Mouse (Mus musculus): ENCODE results near the gene Ndufa7. TPM values are rescaled to one million over a fixed set of nuclear protein-coding genes. Genes with fewer than 3 reads are reported as not detected.

Gene Ndufa7
- 100 to 1,000 TPM; 599 to 648 TPM for total RNA-seq (2021)

DNA sequence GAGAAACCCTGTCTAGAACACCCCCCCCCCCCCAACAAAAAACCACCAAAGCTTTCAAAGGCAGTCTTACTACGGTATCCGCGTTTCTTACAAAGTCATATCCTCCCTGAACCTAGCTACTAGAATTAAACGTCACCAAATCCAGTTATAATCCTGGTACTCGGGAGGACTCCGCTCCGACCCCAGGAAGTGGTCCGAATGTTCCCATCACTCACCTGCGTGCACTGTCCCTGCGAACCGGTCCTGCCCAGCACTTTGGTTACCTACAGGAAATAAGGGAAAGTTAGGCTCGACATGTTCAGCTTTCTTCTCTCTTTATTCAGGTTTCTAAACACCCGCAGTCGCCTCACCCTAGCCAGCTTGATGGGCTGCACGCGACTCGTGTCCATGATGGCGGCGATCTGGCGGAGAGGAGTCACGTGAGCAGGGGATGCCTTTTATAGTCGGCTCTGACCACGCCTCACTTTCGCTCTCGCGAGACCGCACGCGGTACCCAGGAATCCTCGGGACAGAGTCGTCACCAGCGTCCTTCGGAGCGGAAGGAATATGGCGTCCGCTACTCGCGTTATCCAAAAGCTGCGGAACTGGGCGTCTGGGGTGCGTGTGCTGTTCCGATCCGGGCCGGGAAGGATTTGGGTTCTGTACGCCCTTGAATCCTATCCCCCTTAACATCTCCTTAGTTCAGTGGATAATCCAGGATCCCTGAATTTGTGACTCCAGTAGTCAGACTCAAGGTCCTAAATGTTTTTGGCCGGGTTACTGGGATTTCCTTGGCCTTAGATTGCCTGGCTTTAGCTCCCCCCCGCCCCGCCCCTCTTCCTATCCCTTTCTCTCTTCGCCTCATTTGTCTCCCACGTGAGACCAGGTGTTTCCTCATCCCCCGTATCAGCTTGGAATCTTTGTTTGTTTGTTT lies at the start of gene Ndufa7, which contains the start of gene Rps28:
TSS of gene Ndufa7 (plus strand) at position 489 of the 913 bp plus-strand sequence.
TSS of gene Rps28 (minus strand) at position 479 of the 913 bp plus-strand sequence.
- intact Hi-C loops (cut with DNase I), result no loop called here

GRCm38 (mm10) chr17:33774573-33775155 lies 49.7 kb upstream of the Ndufa7 start:
- DNase-seq (ENCODE audit: low spot score), result no peak
- intact Hi-C loops (cut with DNase I), result no loop called here

More for the DNA sequence above, at the start of gene Ndufa7, which contains the start of gene Rps28:
- peak; percentile 96 for DNase-seq (ENCODE audit: low spot score)

GRCm38 (mm10) chr17:33775287-33775686 lies 49.1 kb upstream of the Ndufa7 start:
- intact Hi-C loops (cut with DNase I), result no loop called here
- no peak for DNase-seq (ENCODE audit: low spot score)

DNA sequence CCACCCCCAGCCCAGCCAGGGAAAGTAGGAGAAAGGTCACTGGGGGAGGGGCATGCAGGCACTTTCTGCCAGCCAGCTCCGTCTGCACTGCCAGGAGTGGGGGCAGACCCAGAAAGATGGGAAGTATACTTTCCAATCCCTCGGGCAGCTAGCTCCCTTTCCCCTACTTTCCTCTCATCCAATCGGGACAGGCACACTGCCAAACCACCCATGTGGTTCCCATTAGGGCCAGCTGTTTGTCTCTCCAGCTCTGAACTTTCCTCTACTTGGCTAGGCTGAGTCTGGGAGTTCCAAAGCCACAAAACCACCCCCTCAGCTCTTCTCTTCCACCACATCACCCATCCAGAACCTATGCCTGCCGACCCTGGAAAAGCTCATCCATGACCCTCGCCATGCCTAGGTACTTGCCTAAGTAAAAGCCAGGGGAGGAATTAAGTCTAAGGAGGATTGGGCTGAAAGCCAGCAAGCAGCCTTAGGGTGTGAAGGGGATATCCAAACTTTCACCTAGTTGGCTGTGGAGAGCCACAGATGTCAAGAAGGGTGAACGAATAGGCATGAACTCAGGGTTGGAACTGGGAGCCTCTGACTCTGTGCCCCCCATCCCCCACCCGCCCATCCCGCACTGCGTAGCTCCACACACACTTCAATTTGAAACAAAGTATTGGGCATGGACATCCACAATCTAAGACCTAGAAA lies 45.0 kb upstream of the Ndufa7 start:
- DNase-seq (ENCODE audit: low spot score), result peak; percentile 93
- intact Hi-C loops (cut with DNase I), result loop anchor here (2.0 kb wide), 1 partner anchor 17 kb away; no protein-coding TSS in a partner anchor

GRCm38 (mm10) chr17:33779967-33780295 lies 44.4 kb upstream of the Ndufa7 start:
- no peak for DNase-seq (ENCODE audit: low spot score)
- intact Hi-C loops (cut with DNase I), result loop anchor here (2.0 kb wide), 1 partner anchor 17 kb away; no protein-coding TSS in a partner anchor

DNA sequence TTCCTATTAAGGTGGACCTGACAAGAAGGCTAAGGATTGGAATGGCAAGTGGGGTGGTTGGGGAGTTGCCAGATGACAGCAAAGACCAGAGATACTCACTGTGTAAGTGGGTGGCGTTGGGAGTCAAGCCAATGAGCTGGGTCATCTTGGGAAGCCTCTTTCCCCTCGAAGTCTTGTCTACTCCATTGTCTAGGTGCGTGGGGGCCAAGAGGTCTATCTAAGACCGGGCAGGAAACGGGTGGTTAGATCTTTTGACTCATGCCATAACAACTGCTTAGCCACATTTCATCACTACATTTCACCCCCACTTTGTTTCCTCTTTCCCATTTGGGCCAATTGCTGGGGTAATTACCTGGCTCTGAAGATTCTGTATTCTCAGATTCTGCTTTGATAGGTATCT lies 43.9 kb upstream of the Ndufa7 start:
- intact Hi-C loops (cut with DNase I), result no loop called here
- no peak for DNase-seq (ENCODE audit: low spot score)

GRCm38 (mm10) chr17:33781124-33781977 lies 43.0 kb upstream of the Ndufa7 start, which contains the start of gene Angptl4:
Gene Angptl4, minus strand, starts transcription at chr17:33781830.
- DNase-seq (ENCODE audit: low spot score), result peak; percentile 70
- intact Hi-C loops (cut with DNase I), result no loop called here

GRCm38 (mm10) chr17:33782067-33782466 lies 42.3 kb upstream of the Ndufa7 start:
- intact Hi-C loops (cut with DNase I), result no loop called here
- no peak for DNase-seq (ENCODE audit: low spot score)

- intact Hi-C loops (cut with DNase I), result no loop called here
- DNase-seq (ENCODE audit: low spot score), result peak; percentile 56
Observed at GRCm38 (mm10) chr17:33783408-33783807, 41.0 kb upstream of the Ndufa7 start.

GRCm38 (mm10) chr17:33784939-33785338 lies 39.4 kb upstream of the Ndufa7 start:
- DNase-seq (ENCODE audit: low spot score), result no peak
- intact Hi-C loops (cut with DNase I), result no loop called here

DNA sequence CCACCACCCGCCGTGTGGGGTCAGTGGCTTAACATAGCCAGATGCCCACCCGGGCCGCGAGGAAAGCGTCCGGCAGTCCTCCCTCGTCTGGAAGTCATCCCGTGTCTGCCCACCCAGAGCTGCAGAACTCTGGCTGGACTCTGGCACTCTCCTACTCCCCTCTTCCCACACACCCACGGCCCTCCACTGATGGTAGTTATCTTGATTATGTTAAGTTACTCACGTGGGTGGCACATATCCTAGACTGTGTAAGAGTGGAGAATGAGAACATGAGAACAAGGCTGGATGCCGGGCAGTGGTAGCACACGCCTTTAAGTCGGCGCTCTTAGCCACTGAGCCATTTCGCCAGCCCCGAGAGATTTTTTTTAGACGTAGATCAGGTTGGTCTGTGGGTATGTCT lies 38.0 kb upstream of the Ndufa7 start:
- intact Hi-C loops (cut with DNase I), result no loop called here
- DNase-seq (ENCODE audit: low spot score), result no peak

DNA sequence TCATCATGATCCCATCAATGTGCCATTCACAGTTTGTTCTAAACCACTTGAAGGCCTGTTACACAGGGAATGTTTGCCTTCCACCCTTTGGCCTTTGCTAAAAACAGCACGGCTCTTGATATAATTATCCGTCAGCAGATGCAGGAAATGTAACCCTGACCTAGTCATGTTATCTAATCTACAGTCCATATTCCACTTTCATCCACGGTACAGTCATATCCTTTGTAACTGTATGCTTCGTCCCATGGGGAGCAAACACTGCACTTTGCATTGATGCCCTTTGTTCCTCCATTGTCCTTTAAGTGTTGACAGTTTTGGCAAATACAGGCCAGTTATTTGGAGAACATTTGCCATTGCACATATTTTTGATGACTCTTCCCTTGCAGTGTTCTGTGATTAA lies 35.6 kb upstream of the Ndufa7 start:
- intact Hi-C loops (cut with DNase I), result no loop called here
- no peak for DNase-seq (ENCODE audit: low spot score)

- no peak for DNase-seq (ENCODE audit: low spot score)
- intact Hi-C loops (cut with DNase I), result loop anchor here (1.0 kb wide), 1 partner anchor 52 kb away; no protein-coding TSS in a partner anchor
Observed at GRCm38 (mm10) chr17:33798306-33798705, 26.1 kb upstream of the Ndufa7 start.

- intact Hi-C loops (cut with DNase I), result no loop called here
Observed at GRCm38 (mm10) chr17:33799277-33799676, 25.1 kb upstream of the Ndufa7 start.

DNA sequence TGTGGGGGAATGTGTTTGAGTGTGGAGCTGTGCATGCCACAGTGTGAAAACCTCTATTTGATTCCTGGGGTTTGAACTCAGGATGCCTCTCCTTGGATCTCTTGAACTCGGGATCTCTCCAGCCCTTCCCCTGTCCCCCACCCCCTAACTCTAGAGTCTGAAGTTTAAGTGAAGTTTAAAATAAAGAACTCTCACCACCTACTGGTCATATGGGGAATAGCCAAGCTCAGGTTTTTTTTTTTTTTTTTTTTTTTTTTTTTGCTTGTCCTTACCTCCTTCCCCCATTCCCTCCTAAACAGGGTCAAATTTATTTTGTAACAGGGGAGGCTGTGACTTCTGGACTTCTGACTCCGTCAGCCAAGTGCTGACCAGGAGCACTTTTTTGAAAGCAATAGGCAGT lies 22.2 kb upstream of the Ndufa7 start:
- no peak for DNase-seq (ENCODE audit: low spot score)
- intact Hi-C loops (cut with DNase I), result loop anchor here (1.0 to 10.0 kb wide), 3 partner anchors 56 to 365 kb away; partner anchors contain the start of gene Myo1f

More at GRCm38 (mm10) chr17:33799277-33799676, 25.1 kb upstream of the Ndufa7 start:
- no peak for DNase-seq (ENCODE audit: low spot score)

DNA sequence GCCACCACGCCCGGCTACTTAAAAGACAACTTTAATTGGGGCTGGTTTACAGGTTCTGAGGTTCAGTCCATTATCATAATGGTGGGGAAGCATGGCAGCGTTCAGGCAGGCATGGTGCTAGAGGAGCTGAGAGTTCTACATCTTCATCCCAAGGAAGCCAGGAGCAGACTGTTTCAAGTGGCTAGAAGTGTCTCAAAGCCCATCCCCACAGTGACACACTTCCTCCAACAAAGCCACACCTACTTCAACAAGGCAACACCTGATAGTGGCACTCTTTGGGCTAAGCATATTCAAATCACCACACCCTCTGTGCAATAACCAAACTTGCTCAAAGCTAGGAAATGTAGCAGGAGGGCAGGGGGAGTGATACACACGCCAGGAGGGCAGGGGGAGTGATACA lies 20.2 kb upstream of the Ndufa7 start:
- intact Hi-C loops (cut with DNase I), result loop anchor here (5.0 to 10.0 kb wide), 2 partner anchors 249 to 367 kb away; partner anchors contain the start of gene Myo1f
- DNase-seq (ENCODE audit: low spot score), result no peak

GRCm38 (mm10) chr17:33804745-33805144 lies 19.6 kb upstream of the Ndufa7 start:
- intact Hi-C loops (cut with DNase I), result loop anchor here (5.0 to 10.0 kb wide), 2 partner anchors 250 to 367 kb away; partner anchors contain the start of gene Myo1f
- no peak for DNase-seq (ENCODE audit: low spot score)

- intact Hi-C loops (cut with DNase I), result loop anchor here (10.0 kb wide), 1 partner anchor 253 kb away; the partner anchor contains the start of gene Myo1f
- DNase-seq (ENCODE audit: low spot score), result no peak
Observed at GRCm38 (mm10) chr17:33807181-33807888, 17.0 kb upstream of the Ndufa7 start.
